Mouse (Mus musculus): ENCODE measurements around the gene Pou6f2. TPM values are rescaled to one million over a fixed set of nuclear protein-coding genes. Genes with fewer than 3 reads are reported as not detected.

Gene Pou6f2
- polyA plus RNA-seq, 2 experiments = 0.10 to 0.14 TPM

DNA sequence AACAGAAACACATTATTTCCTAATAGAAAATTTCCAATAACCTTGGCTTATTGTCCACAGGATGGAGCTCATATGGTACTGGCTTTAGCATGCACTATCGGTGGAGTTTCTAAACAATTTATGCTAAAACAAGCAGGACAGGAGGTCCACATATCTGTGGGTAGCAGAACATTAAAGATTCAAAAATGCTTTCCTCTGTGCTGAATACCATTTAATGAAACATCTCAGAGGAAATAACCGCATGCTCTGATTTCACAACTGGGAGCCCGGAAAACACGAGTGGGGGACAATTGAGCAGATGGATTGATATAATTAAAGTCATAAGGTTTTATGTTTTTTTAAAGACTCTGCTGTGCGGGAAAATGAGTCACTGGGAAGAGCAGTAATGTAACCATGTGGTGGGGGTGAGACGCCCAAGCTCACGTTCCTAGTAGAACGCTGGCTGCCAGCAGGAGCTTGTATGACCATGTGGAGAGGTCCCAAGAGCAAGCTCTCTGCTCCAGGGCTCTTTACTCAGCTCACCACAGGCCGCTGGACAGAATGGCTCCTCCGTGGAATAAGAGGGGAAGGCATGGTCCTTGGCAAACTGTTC lies 58.5 kb downstream of the Pou6f2 start:
- no peaks in the 10 kb centered on the region for H3K36me3 ChIP-seq (ENCODE audit: control insufficient read depth, insufficient read depth, low read length)
- WGBS = 58% methylated on average over 10 of the region's 10 CpGs
- H3K27me3 ChIP-seq (ENCODE audit: control insufficient read depth, insufficient read depth, low read length) = no peaks in the 10 kb centered on the region
- H3K9me3 ChIP-seq (ENCODE audit: control insufficient read depth, low read length) = no peaks in the 10 kb centered on the region
- no peak overlapping the region for H3K4me2 ChIP-seq (replicated peaks; ENCODE audit: low read depth, low read length, severe bottlenecking)
- no peak overlapping the region for H3K4me3 ChIP-seq (replicated peaks; ENCODE audit: low read length)
- ATAC-seq (ENCODE audit: low FRiP score, low read depth) (no peak), DNase-seq (ENCODE audit: low spot score) (no peak)
- 0 out of 2 replicates have a peak, but pooled peaks cover 2% of the 10 kb centered on the region for H3K4me1 ChIP-seq (ENCODE audit: control insufficient read depth, insufficient read depth, low read length)
- no peak overlapping the region for H3K27ac ChIP-seq (replicated peaks; ENCODE audit: low read depth, low read length)
- TF ChIP-seq POLR2A (IDR thresholded peaks at IDR 0.05; ENCODE audit: borderline replicate concordance, extremely low read depth, insufficient read depth, insufficient read length) = no peak
- H3K9ac ChIP-seq (ENCODE audit: low read depth, low read length, severe bottlenecking) = no peak overlapping the region

DNA sequence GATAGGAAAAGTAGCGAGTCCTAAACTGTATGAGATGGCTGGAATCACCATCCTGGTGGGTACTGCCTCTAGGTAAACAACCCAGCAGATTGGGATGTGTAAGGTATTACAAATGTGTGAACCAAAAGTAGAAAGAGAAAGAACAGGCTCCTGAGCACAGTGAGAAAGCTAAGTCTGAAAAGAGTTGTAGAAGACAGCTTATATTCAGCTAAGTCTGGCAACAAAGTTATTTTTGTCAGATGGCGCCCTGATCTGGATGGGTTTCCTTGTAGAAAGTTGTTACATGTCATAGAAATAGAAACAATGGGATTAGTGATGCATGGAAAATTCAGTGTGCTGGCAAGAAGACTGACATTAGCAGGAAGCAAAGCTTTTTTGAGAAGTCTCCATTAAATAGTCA lies 59.5 kb downstream of the Pou6f2 start:
- H3K4me3 ChIP-seq (replicated peaks; ENCODE audit: low read length) = no peak overlapping the region
- no peak overlapping the region for H3K4me2 ChIP-seq (replicated peaks; ENCODE audit: low read depth, low read length, severe bottlenecking)
- no peaks in the 10 kb centered on the region for H3K27me3 ChIP-seq (ENCODE audit: control insufficient read depth, insufficient read depth, low read length)
- H3K9ac ChIP-seq (ENCODE audit: low read depth, low read length, severe bottlenecking) = no peak overlapping the region
- no peak overlapping the region for H3K27ac ChIP-seq (replicated peaks; ENCODE audit: low read depth, low read length)
- ATAC-seq (ENCODE audit: low FRiP score, low read depth) (no peak), DNase-seq (ENCODE audit: low spot score) (no peak)
- 0 out of 2 replicates have a peak, but pooled peaks cover 2% of the 10 kb centered on the region for H3K4me1 ChIP-seq (ENCODE audit: control insufficient read depth, insufficient read depth, low read length)
- H3K9me3 ChIP-seq (ENCODE audit: control insufficient read depth, low read length) = no peaks in the 10 kb centered on the region
- 80% methylated on average over 2 of the region's 2 CpGs for WGBS
- TF ChIP-seq POLR2A (IDR thresholded peaks at IDR 0.05; ENCODE audit: borderline replicate concordance, extremely low read depth, insufficient read depth, insufficient read length) = no peak
- H3K36me3 ChIP-seq (ENCODE audit: control insufficient read depth, insufficient read depth, low read length) = no peaks in the 10 kb centered on the region

GRCm38 (mm10) chr13:18334035-18334434 lies 63.5 kb downstream of the Pou6f2 start:
- DNase-seq (ENCODE audit: low spot score) (no peak), ATAC-seq (ENCODE audit: low FRiP score, low read depth) (no peak)
- Histone ChIP-seq H3K9ac (ENCODE audit: low read depth, low read length, severe bottlenecking) (no peak overlapping the region), H3K27ac (replicated peaks; ENCODE audit: low read depth, low read length) (no peak overlapping the region), H3K4me3 (replicated peaks; ENCODE audit: low read length) (no peak overlapping the region), H3K4me2 (replicated peaks; ENCODE audit: low read depth, low read length, severe bottlenecking) (no peak overlapping the region), H3K4me1 (ENCODE audit: control insufficient read depth, insufficient read depth, low read length) (no peaks in the 10 kb centered on the region), H3K9me3 (ENCODE audit: control insufficient read depth, low read length) (no peaks in the 10 kb centered on the region), H3K36me3 (ENCODE audit: control insufficient read depth, insufficient read depth, low read length) (no peaks in the 10 kb centered on the region), H3K27me3 (ENCODE audit: control insufficient read depth, insufficient read depth, low read length) (no peaks in the 10 kb centered on the region)
- TF ChIP-seq POLR2A (IDR thresholded peaks at IDR 0.05; ENCODE audit: borderline replicate concordance, extremely low read depth, insufficient read depth, insufficient read length) = no peak
- WGBS = 90% methylated on average over 4 of the region's 4 CpGs

- DNase-seq (ENCODE audit: low spot score) (no peak), ATAC-seq (ENCODE audit: low FRiP score, low read depth) (no peak)
- TF ChIP-seq POLR2A (IDR thresholded peaks at IDR 0.05; ENCODE audit: borderline replicate concordance, extremely low read depth, insufficient read depth, insufficient read length) = no peak
- Histone ChIP-seq H3K4me3 (replicated peaks; ENCODE audit: low read length) (no peak overlapping the region), H3K9me3 (ENCODE audit: control insufficient read depth, low read length) (no peaks in the 10 kb centered on the region), H3K9ac (ENCODE audit: low read depth, low read length, severe bottlenecking) (no peak overlapping the region), H3K36me3 (ENCODE audit: control insufficient read depth, insufficient read depth, low read length) (no peaks in the 10 kb centered on the region), H3K4me2 (replicated peaks; ENCODE audit: low read depth, low read length, severe bottlenecking) (no peak overlapping the region), H3K27ac (replicated peaks; ENCODE audit: low read depth, low read length) (no peak overlapping the region), H3K27me3 (ENCODE audit: control insufficient read depth, insufficient read depth, low read length) (no peaks in the 10 kb centered on the region), H3K4me1 (ENCODE audit: control insufficient read depth, insufficient read depth, low read length) (no peaks in the 10 kb centered on the region)
- WGBS = 26% methylated on average over 1 of the region's 1 CpGs
Observed at GRCm38 (mm10) chr13:18332596-18332995, 64.9 kb downstream of the Pou6f2 start.

- WGBS = 62% methylated on average over 6 of the region's 6 CpGs
- H3K4me2 ChIP-seq (replicated peaks; ENCODE audit: low read depth, low read length, severe bottlenecking) = no peak overlapping the region
- no peak overlapping the region for H3K4me3 ChIP-seq (replicated peaks; ENCODE audit: low read length)
- H3K27me3 ChIP-seq (ENCODE audit: control insufficient read depth, insufficient read depth, low read length) = no peaks in the 10 kb centered on the region
- no peak for DNase-seq (ENCODE audit: low spot score)
- H3K27ac ChIP-seq (replicated peaks; ENCODE audit: low read depth, low read length) = no peak overlapping the region
- no peaks in the 10 kb centered on the region for H3K9me3 ChIP-seq (ENCODE audit: control insufficient read depth, low read length)
- no peak overlapping the region for H3K9ac ChIP-seq (ENCODE audit: low read depth, low read length, severe bottlenecking)
- no peak for ATAC-seq (ENCODE audit: low FRiP score, low read depth)
- no peaks in the 10 kb centered on the region for H3K36me3 ChIP-seq (ENCODE audit: control insufficient read depth, insufficient read depth, low read length)
- no peaks in the 10 kb centered on the region for H3K4me1 ChIP-seq (ENCODE audit: control insufficient read depth, insufficient read depth, low read length)
- no peak for TF ChIP-seq POLR2A (IDR thresholded peaks at IDR 0.05; ENCODE audit: borderline replicate concordance, extremely low read depth, insufficient read depth, insufficient read length)
Observed at GRCm38 (mm10) chr13:18323980-18324678, 73.4 kb downstream of the Pou6f2 start.
